Mouse (Mus musculus): ENCODE measurements around the gene Haus2.

DNA sequence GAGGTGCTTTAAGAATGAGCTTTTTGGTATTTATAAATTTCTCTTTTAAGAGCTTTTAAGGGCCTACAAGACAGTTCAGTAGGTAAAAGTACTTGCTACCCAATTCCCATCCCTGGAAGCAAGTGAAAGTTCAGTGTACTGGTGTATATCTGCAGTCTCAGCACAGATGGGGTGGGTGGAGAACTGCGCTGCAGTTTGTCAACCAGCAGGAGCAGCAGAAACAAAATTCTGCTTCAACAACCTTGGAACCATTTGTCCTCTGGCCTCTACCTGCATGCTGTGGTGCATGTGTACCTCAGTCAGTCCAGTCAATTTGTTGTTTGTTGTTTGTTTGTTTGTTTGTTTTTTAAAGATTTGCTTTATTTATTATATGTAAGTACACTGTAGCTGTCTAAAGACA is 17.0 kb upstream of the Haus2 start:
- no peak for TF ChIP-seq CTCF (IDR thresholded peaks at IDR 0.05; ENCODE audit: insufficient read depth, low read depth, low read length)
- TF ChIP-seq POLR2A (IDR thresholded peaks at IDR 0.05; ENCODE audit: insufficient read depth, low read depth, low read length), result no peak
